20 mouse cellular contexts compared by ENCODE assay signal in genomic region chr15:15443271-15443670, GRCm38 (mm10).
DNase-seq lines count a peak whose midpoint lies in the region; ATAC-seq and TF ChIP-seq lines count a peak whose summit lies in the region.
"Had no signal": no experiment of that assay in that cellular context is flagged by ENCODE, and none has a peak within 500 bp of the region (broad histone marks: within the 10 kb centered on the region; RNA-seq: fewer than 3 reads in every experiment).

No protein-coding gene starts in this region.

- no peaks in the 10 kb centered on the region for H3K27me3 ChIP-seq in ES-Bruce4 (ENCODE audit: control insufficient read depth, insufficient read depth, low read length, poor library complexity, severe bottlenecking)
- no peaks in the 10 kb centered on the region for H3K27me3 ChIP-seq in forebrain, embryonic 14.5 days (replicated peaks; ENCODE audit: control insufficient read depth, insufficient read depth, low read length)
- H3K27me3 ChIP-seq: embryonic facial prominence, embryonic 12.5 days; forebrain, embryonic 13.5 days had no signal

- 91% methylated on average over 15 of the region's 15 CpGs for WGBS in forebrain, embryonic 14.5 days

- H3K9ac ChIP-seq in ES-Bruce4 (ENCODE audit: low read depth, poor library complexity, severe bottlenecking) (no peak overlapping the region), ES-E14 (ENCODE audit: insufficient read depth, low read depth, low read length, poor library complexity, severe bottlenecking) (0 out of 2 replicates have a peak overlapping the region, but pooled peaks have one; percentile 11)
- no peak overlapping the region for H3K9ac ChIP-seq in forebrain, embryonic 14.5 days (ENCODE audit: low read length)
- H3K9ac ChIP-seq: embryonic facial prominence, embryonic 12.5 days; forebrain, embryonic 13.5 days had no signal

- H3K9me3 ChIP-seq in ES-Bruce4 (replicated peaks; ENCODE audit: control insufficient read depth, insufficient read depth, low read length, poor library complexity, severe bottlenecking) (peaks cover 3% of the 10 kb centered on the region; the same call in 1 of the 2 replicates), ES-E14 (ENCODE audit: control insufficient read depth, insufficient read depth, low read depth, low read length) (no peaks in the 10 kb centered on the region)
- no peaks in the 10 kb centered on the region for H3K9me3 ChIP-seq in forebrain, embryonic 14.5 days (replicated peaks; ENCODE audit: control insufficient read depth, low read length)
- H3K9me3 ChIP-seq: embryonic facial prominence, embryonic 10.5 days; embryonic facial prominence, embryonic 12.5 days; forebrain, embryonic 13.5 days had no signal

- H3K4me1 ChIP-seq in ES-Bruce4 (ENCODE audit: control insufficient read depth, insufficient read depth, low read length), result no peaks in the 10 kb centered on the region
- H3K4me1 ChIP-seq in ES-E14 (ENCODE audit: control insufficient read depth in 2 of 2, insufficient read depth in 2 of 2, low read length in 2 of 2, poor library complexity in 1 of 2), result no peaks in the 10 kb centered on the region
- H3K4me1 ChIP-seq in forebrain, embryonic 14.5 days (ENCODE audit: control insufficient read depth, insufficient read depth, low read length), result no peaks in the 10 kb centered on the region
- H3K4me1 ChIP-seq: embryonic facial prominence, embryonic 10.5 days; embryonic facial prominence, embryonic 12.5 days; forebrain, embryonic 13.5 days had no signal

- ATAC-seq in monocyte, adult 5-6 weeks (replicated peaks; ENCODE audit: insufficient number of reproducible peaks, low FRiP score, low TSS enrichment, poor library complexity, severe bottlenecking), result no peak
- ATAC-seq in forebrain, embryonic 14.5 days, result no peak
- ATAC-seq in cerebellum, adult (ENCODE audit: insufficient number of reproducible peaks, low FRiP score, low TSS enrichment), result no peak
- ATAC-seq: activated CD4-positive, CD25-positive, alpha-beta regulatory T cell, adult 4 months; forebrain, embryonic 13.5 days; forebrain, embryonic 16.5 days had no signal

- H3K4me3 ChIP-seq in ES-Bruce4 (ENCODE audit: low read depth, low read length) (peak overlapping the region; percentile 36), ES-E14 (ENCODE audit: insufficient read depth in 1 of 2, low read depth in 1 of 2, low read length in 2 of 2, poor library complexity in 1 of 2, severe bottlenecking in 1 of 2) (peak overlapping the region in 1 of 2 experiments; percentile 36; a peak in 3 of 4 replicates)
- H3K4me3 ChIP-seq in forebrain, embryonic 14.5 days (ENCODE audit: low read depth, low read length), result no peak overlapping the region
- H3K4me3 ChIP-seq: embryonic facial prominence, embryonic 10.5 days; embryonic facial prominence, embryonic 12.5 days; forebrain, embryonic 13.5 days had no signal

- in situ Hi-C loops in ES-E14 (cut with MboI; ENCODE audit: low sequenced_read_pairs in 2 of 2, unreplicated experiment in 2 of 2), result no loop called here

- no peak overlapping the region for H3K27ac ChIP-seq in ES-Bruce4 (ENCODE audit: insufficient read depth, low read length)
- no peak overlapping the region for H3K27ac ChIP-seq in ES-E14 (ENCODE audit: insufficient read depth, low read depth, low read length, poor library complexity, severe bottlenecking)
- no peak overlapping the region for H3K27ac ChIP-seq in forebrain, embryonic 14.5 days (ENCODE audit: low read depth, low read length)
- H3K27ac ChIP-seq: embryonic facial prominence, embryonic 10.5 days; embryonic facial prominence, embryonic 12.5 days; forebrain, embryonic 13.5 days had no signal

- no peak for TF ChIP-seq EP300 in ES-Bruce4 (IDR thresholded peaks at IDR 0.05; ENCODE audit: insufficient read depth, low read depth, low read length)

- H3K36me3 ChIP-seq in ES-Bruce4 (ENCODE audit: control insufficient read depth, insufficient read depth, low read length, poor library complexity, severe bottlenecking) (no peaks in the 10 kb centered on the region), ES-E14 (ENCODE audit: control insufficient read depth, insufficient read depth, low read length, poor library complexity, severe bottlenecking) (no peaks in the 10 kb centered on the region)
- no peaks in the 10 kb centered on the region for H3K36me3 ChIP-seq in forebrain, embryonic 14.5 days (ENCODE audit: control insufficient read depth, insufficient read depth, low read length)
- H3K36me3 ChIP-seq: embryonic facial prominence, embryonic 10.5 days; embryonic facial prominence, embryonic 12.5 days had no signal

- H3K4me2 ChIP-seq in forebrain, embryonic 14.5 days (ENCODE audit: low read length), result no peak overlapping the region
- H3K4me2 ChIP-seq: embryonic facial prominence, embryonic 12.5 days; forebrain, embryonic 13.5 days had no signal

- no peak for TF ChIP-seq POLR2A in ES-Bruce4 (IDR thresholded peaks at IDR 0.05; ENCODE audit: insufficient read depth, low read length)

- DNase-seq in ES-E14 (ENCODE audit: low read depth, low spot score) (no peak), WW6 (ENCODE audit: low read depth, low spot score) (peak; percentile 34)
- no peak for DNase-seq in kidney, adult 9 months
- DNase-seq in forebrain, embryonic 14.5 days (ENCODE audit: low spot score), result no peak
- DNase-seq: adrenal gland, adult 2 months; adrenal gland, postnatal 10 days; adrenal gland, postnatal 25 days; cerebellum, adult 11-12 months; cerebellum, adult 2 months; cerebellum, adult 9-10 months; cerebellum, postnatal 10 days; cerebellum, postnatal 25 days had no signal

- no peak for TF ChIP-seq CTCF in ES-Bruce4 (IDR thresholded peaks at IDR 0.05; ENCODE audit: low read depth, low read length)

TF ChIP-seq in ES-E14, 5 proteins besides CTCF, POLR2A, EP300 and RAD21:
- no peak for TF ChIP-seq HCFC1 (IDR thresholded peaks at IDR 0.05; ENCODE audit: borderline replicate concordance, insufficient read depth, low read length)
- no peak for TF ChIP-seq MAFK (IDR thresholded peaks at IDR 0.05; ENCODE audit: insufficient read depth, low read depth, low read length)
- TF ChIP-seq ZNF384 (IDR thresholded peaks at IDR 0.05; ENCODE audit: low read depth, low read length), result no peak
- no peak for TF ChIP-seq CHD2 (IDR thresholded peaks at IDR 0.05; ENCODE audit: low read depth, low read length)
- no peak for TF ChIP-seq ZC3H11A (IDR thresholded peaks at IDR 0.05; ENCODE audit: borderline replicate concordance, low read depth, low read length)
